Mouse (Mus musculus) spleen, adult 12 weeks (tissue): ENCODE measurements at regions not wholly inside any gene's neighbourhood (a gene's known extent, or its start where the extent isn't known, plus 50 kb on each side); places are given as distances from the start of the nearest gene placed in this dataset.

Experiments used
- DNase-seq: peaks from one replicate; pipeline ENCODE4 v3.0.0; 2022; ENCODE audit warnings: low spot score

- no peak for DNase-seq
Measured at GRCm38 (mm10) chr2:84266158-84266557, 159.1 kb downstream of the Calcrl start.

GRCm38 (mm10) chr2:84266883-84267554 lies 158.2 kb downstream of the Calcrl start:
- no peak for DNase-seq

- no peak for DNase-seq
Measured at GRCm38 (mm10) chr2:84274038-84274724, 151.0 kb downstream of the Calcrl start.

GRCm38 (mm10) chr2:84277181-84277580 lies 148.0 kb downstream of the Calcrl start:
- no peak for DNase-seq
